Comparison of ENCODE assay signal across 17 mouse cellular contexts in the genomic region with DNA sequence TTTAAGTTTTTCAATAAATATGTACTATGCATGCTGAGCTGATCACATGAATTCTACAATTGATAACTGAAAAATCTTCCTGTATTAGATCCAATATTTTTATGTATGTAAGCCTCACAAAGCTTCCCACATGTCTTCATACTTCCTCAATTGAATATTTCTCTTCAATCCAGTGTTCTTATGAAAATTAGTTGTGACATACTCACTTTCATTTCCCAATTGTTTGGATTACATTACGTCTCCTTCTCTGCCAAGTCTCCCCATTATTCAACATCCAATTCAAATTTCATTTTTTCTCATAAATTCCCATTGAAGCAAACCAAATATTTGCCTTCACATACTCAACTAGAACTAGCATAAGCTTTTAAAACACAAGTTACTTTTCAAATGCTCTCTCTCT.
"Had no signal": no experiment of that assay in that cellular context is flagged by ENCODE, and none has a peak within 500 bp of the region (broad histone marks: within the 10 kb centered on the region; RNA-seq: fewer than 3 reads in every experiment).

No protein-coding gene starts in this region.

- H3K9ac ChIP-seq: liver, embryonic 13.5 days; liver, embryonic 15.5 days; midbrain, embryonic 13.5 days; midbrain, embryonic 15.5 days; neural tube, embryonic 12.5 days; stomach, embryonic 15.5 days had no signal

- H3K4me2 ChIP-seq: liver, embryonic 11.5 days; liver, embryonic 13.5 days; liver, embryonic 15.5 days; midbrain, embryonic 11.5 days; midbrain, embryonic 13.5 days; midbrain, embryonic 15.5 days; neural tube, embryonic 12.5 days; stomach, embryonic 15.5 days had no signal

- DNase-seq: liver, embryonic 13.5 days; lung, adult 2 months; lung, postnatal 14 days; lung, postnatal 36 days; right cerebral cortex, postnatal 14 days; thymus, adult 2 months; thymus, postnatal 25 days; thymus, postnatal 4 days had no signal

- H3K36me3 ChIP-seq: liver, embryonic 13.5 days; liver, embryonic 15.5 days; midbrain, embryonic 13.5 days; midbrain, embryonic 15.5 days; neural tube, embryonic 12.5 days; stomach, embryonic 15.5 days had no signal

- H3K4me3 ChIP-seq: liver, embryonic 13.5 days; liver, embryonic 15.5 days; megakaryocyte, embryonic 14.5 days; midbrain, embryonic 13.5 days; midbrain, embryonic 15.5 days; neural tube, embryonic 12.5 days; stomach, embryonic 15.5 days had no signal

- H3K27me3 ChIP-seq: liver, embryonic 13.5 days; liver, embryonic 15.5 days; megakaryocyte, embryonic 14.5 days; midbrain, embryonic 13.5 days; midbrain, embryonic 15.5 days; neural tube, embryonic 12.5 days; stomach, embryonic 15.5 days had no signal

- H3K9me3 ChIP-seq: liver, embryonic 13.5 days; liver, embryonic 15.5 days; megakaryocyte, embryonic 14.5 days; midbrain, embryonic 13.5 days; midbrain, embryonic 15.5 days; neural tube, embryonic 12.5 days; stomach, embryonic 15.5 days had no signal

- H3K4me1 ChIP-seq: liver, embryonic 13.5 days; liver, embryonic 15.5 days; midbrain, embryonic 13.5 days; midbrain, embryonic 15.5 days; neural tube, embryonic 12.5 days; stomach, embryonic 15.5 days had no signal

- H3K27ac ChIP-seq: liver, embryonic 13.5 days; liver, embryonic 15.5 days; midbrain, embryonic 13.5 days; midbrain, embryonic 15.5 days; neural tube, embryonic 12.5 days; stomach, embryonic 15.5 days; stomach, postnatal 0 days had no signal

- ATAC-seq: midbrain, embryonic 13.5 days; midbrain, embryonic 15.5 days had no signal
